16 mouse cellular contexts compared by ENCODE assay signal in the genomic region with DNA sequence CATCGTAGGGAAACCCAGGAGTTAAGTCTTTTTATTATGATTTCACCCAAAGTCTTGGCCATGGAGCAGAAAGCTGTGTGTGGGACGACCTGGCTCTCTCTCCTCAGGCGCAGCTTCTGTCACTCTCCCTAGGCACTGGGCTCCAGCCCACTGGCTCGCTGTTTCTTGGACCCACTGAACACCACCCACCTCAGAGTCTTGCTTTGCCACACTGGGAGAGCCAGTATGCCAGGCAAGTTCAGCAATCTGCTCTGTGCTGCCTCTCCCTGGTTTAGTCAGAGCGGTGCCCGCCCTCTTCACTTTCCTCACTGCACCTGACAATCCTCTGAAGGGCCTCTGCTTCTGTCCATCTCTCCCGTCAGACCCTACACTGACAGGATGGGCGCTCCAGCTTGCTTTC.
DNase-seq lines count a peak whose midpoint lies in the region; ATAC-seq lines count a peak whose summit lies in the region.
"Had no signal": no experiment of that assay in that cellular context is flagged by ENCODE, and none has a peak within 500 bp of the region (broad histone marks: within the 10 kb centered on the region; RNA-seq: fewer than 3 reads in every experiment).

No protein-coding gene starts in this region.

- H3K4me2 ChIP-seq in hindbrain, embryonic 14.5 days (replicated peaks) = no peak overlapping the region
- no peak overlapping the region for H3K4me2 ChIP-seq in embryonic facial prominence, embryonic 14.5 days (ENCODE audit: low read depth, low read length)
- no peak overlapping the region for H3K4me2 ChIP-seq in limb, embryonic 15.5 days
- H3K4me2 ChIP-seq: forebrain, embryonic 15.5 days; neural tube, embryonic 15.5 days had no signal

- no peak overlapping the region for H3K4me3 ChIP-seq in hindbrain, embryonic 10.5 days
- no peak overlapping the region for H3K4me3 ChIP-seq in hindbrain, embryonic 14.5 days (replicated peaks; ENCODE audit: low read length)
- no peak overlapping the region for H3K4me3 ChIP-seq in embryonic facial prominence, embryonic 14.5 days (ENCODE audit: low read depth, low read length)
- H3K4me3 ChIP-seq in limb, embryonic 15.5 days = no peak overlapping the region
- H3K4me3 ChIP-seq: forebrain, embryonic 15.5 days; heart, embryonic 10.5 days; neural tube, embryonic 15.5 days had no signal

- peaks cover 10% of the 10 kb centered on the region; the same call in 1 of the 2 replicates for H3K9me3 ChIP-seq in hindbrain, embryonic 10.5 days
- H3K9me3 ChIP-seq in hindbrain, embryonic 14.5 days (ENCODE audit: control insufficient read depth, low read length) = 0 out of 2 replicates have a peak, but pooled peaks cover 4% of the 10 kb centered on the region
- peaks cover 7% of the 10 kb centered on the region for H3K9me3 ChIP-seq in embryonic facial prominence, embryonic 14.5 days (ENCODE audit: control insufficient read depth, low read length)
- no peaks in the 10 kb centered on the region for H3K9me3 ChIP-seq in limb, embryonic 15.5 days
- H3K9me3 ChIP-seq: forebrain, embryonic 15.5 days; neural tube, embryonic 15.5 days had no signal

- no peak for DNase-seq in hindbrain, embryonic 10.5 days (ENCODE audit: low spot score)
- no peak for DNase-seq in hindbrain, embryonic 14.5 days (ENCODE audit: low spot score)
- no peak for DNase-seq in embryonic facial prominence, embryonic 14.5 days (ENCODE audit: low spot score)
- peak; percentile 22 to 33 for DNase-seq in layer of hippocampus, postnatal 36 days
- DNase-seq in kidney, postnatal 10 days = no peak
- DNase-seq in T-cell, adult 2 months (ENCODE audit: low spot score) = no peak
- no peak for DNase-seq in lung, postnatal 4 days
- DNase-seq: cerebellum, adult 8-10 months; heart, postnatal 36 days; kidney, postnatal 25 days; lung, adult 18-20 months had no signal

- H3K27me3 ChIP-seq in hindbrain, embryonic 10.5 days (ENCODE audit: insufficient read depth, poor library complexity, severe bottlenecking) = no peaks in the 10 kb centered on the region
- H3K27me3 ChIP-seq in hindbrain, embryonic 14.5 days (ENCODE audit: control insufficient read depth, insufficient read depth, low read length) = no peaks in the 10 kb centered on the region
- H3K27me3 ChIP-seq in embryonic facial prominence, embryonic 14.5 days (replicated peaks; ENCODE audit: control insufficient read depth, insufficient read depth, low read length) = no peaks in the 10 kb centered on the region
- H3K27me3 ChIP-seq in limb, embryonic 15.5 days = no peaks in the 10 kb centered on the region
- H3K27me3 ChIP-seq: forebrain, embryonic 15.5 days; neural tube, embryonic 15.5 days had no signal

- WGBS in hindbrain, embryonic 10.5 days = 90% methylated on average over 8 of the region's 8 CpGs
- 93% methylated on average over 8 of the region's 8 CpGs for WGBS in hindbrain, embryonic 14.5 days
- 84% methylated on average over 8 of the region's 8 CpGs for WGBS in embryonic facial prominence, embryonic 14.5 days
- 70% methylated on average over 8 of the region's 8 CpGs for WGBS in limb, embryonic 15.5 days

- peaks cover 45% of the 10 kb centered on the region for H3K36me3 ChIP-seq in hindbrain, embryonic 10.5 days
- H3K36me3 ChIP-seq in hindbrain, embryonic 14.5 days (replicated peaks; ENCODE audit: control insufficient read depth, insufficient read depth) = no peaks in the 10 kb centered on the region
- peaks cover 14% of the 10 kb centered on the region for H3K36me3 ChIP-seq in embryonic facial prominence, embryonic 14.5 days (ENCODE audit: control insufficient read depth, insufficient read depth, low read length)
- H3K36me3 ChIP-seq in limb, embryonic 15.5 days = peaks cover 11% of the 10 kb centered on the region; the same call in 1 of the 2 replicates
- H3K36me3 ChIP-seq: neural tube, embryonic 15.5 days had no signal

- H3K9ac ChIP-seq in hindbrain, embryonic 14.5 days = no peak overlapping the region
- no peak overlapping the region for H3K9ac ChIP-seq in embryonic facial prominence, embryonic 14.5 days (ENCODE audit: low read depth, low read length)
- no peak overlapping the region for H3K9ac ChIP-seq in limb, embryonic 15.5 days
- H3K9ac ChIP-seq: forebrain, embryonic 15.5 days; neural tube, embryonic 15.5 days had no signal

- no peak for ATAC-seq in hindbrain, embryonic 14.5 days (ENCODE audit: low FRiP score)
- ATAC-seq in embryonic facial prominence, embryonic 14.5 days (ENCODE audit: low read depth) = no peak
- 0 out of 2 replicates have a peak, but pooled peaks have one; percentile 31 for ATAC-seq in limb, embryonic 15.5 days (ENCODE audit: insufficient number of reproducible peaks, low FRiP score, low TSS enrichment, low read depth)
- ATAC-seq: activated CD4-positive, CD25-positive, alpha-beta regulatory T cell, adult 4 months; forebrain, embryonic 15.5 days had no signal

- H3K27ac ChIP-seq in hindbrain, embryonic 10.5 days = peak overlapping the region; percentile 30; the same call in 1 of the 2 replicates
- H3K27ac ChIP-seq in hindbrain, embryonic 14.5 days = no peak overlapping the region
- peak overlapping the region; percentile 63 for H3K27ac ChIP-seq in embryonic facial prominence, embryonic 14.5 days (replicated peaks; ENCODE audit: low read depth, low read length)
- peak overlapping the region; percentile 84 for H3K27ac ChIP-seq in limb, embryonic 15.5 days
- H3K27ac ChIP-seq: forebrain, embryonic 15.5 days; heart, embryonic 10.5 days; neural tube, embryonic 15.5 days had no signal

- peaks cover 44% of the 10 kb centered on the region for H3K4me1 ChIP-seq in hindbrain, embryonic 10.5 days (replicated peaks)
- H3K4me1 ChIP-seq in hindbrain, embryonic 14.5 days (replicated peaks; ENCODE audit: control insufficient read depth, insufficient read depth, low read length) = no peaks in the 10 kb centered on the region
- H3K4me1 ChIP-seq in embryonic facial prominence, embryonic 14.5 days (ENCODE audit: control insufficient read depth, insufficient read depth, low read length) = peaks cover 30% of the 10 kb centered on the region
- H3K4me1 ChIP-seq in limb, embryonic 15.5 days = peaks cover 51% of the 10 kb centered on the region
- H3K4me1 ChIP-seq: forebrain, embryonic 15.5 days had no signal

Comparison
In these comparisons a context has a peak if more than half of its experiments do, and no peak if none do; other contexts are left out.
1. DNase-seq: peak in layer of hippocampus, postnatal 36 days (2 of 2); none in hindbrain, embryonic 10.5 days (single experiment), hindbrain, embryonic 14.5 days (single experiment), embryonic facial prominence, embryonic 14.5 days (single experiment), kidney, postnatal 10 days (single experiment), T-cell, adult 2 months (single experiment) and lung, postnatal 4 days (0 of 2).